Mouse (Mus musculus) heart, postnatal 4 days (tissue): Measurements from ENCODE around the gene Trim69. TPM values are rescaled to one million over a fixed set of nuclear protein-coding genes. Genes with fewer than 3 reads are reported as not detected.

Experiments
- DNase-seq: peaks from one replicate; pipeline ENCODE4 v3.0.0; 2021
- total RNA-seq, 2 experiments: library from RNA; stranded (reverse); gene quantifications; 2 replicates each; pipeline ENCODE4 v1.2.3; 2021

The Trim69 gene
- total RNA-seq, 2 experiments from 2014 or later = not detected

DNA sequence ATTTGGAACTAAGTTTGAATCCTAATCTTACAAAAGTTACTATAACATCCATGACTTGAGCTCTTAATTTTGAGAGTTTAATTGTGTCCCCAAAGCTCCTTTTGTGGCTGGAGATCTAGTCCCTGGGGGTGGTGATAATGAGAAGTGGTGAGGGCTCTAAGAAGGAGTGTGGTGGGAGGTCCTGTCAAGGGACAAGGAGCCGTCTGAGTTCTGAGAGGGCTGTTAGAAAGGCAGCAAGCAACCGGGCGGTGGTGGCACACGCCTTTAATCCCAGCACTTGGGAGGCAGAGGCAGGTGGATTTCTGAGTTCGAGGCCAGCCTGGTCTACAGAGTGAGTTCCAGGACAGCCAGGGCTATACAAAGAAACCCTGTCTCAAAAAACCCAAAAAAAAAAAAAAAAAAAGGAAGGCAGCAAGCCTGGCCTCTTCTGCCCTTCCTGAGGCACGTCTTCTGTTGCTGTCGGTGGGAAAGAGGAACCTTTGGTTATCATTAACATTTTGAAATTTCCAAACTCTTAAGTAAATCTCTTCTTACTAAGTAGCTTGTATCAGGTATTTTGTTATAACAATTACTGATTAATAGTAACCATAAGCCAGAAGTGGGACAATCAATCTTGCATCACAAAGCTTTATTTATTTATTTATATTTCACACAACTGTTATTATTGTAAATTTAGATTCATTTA is 6.7 kb upstream of the Trim69 start:
- no peak for DNase-seq

DNA sequence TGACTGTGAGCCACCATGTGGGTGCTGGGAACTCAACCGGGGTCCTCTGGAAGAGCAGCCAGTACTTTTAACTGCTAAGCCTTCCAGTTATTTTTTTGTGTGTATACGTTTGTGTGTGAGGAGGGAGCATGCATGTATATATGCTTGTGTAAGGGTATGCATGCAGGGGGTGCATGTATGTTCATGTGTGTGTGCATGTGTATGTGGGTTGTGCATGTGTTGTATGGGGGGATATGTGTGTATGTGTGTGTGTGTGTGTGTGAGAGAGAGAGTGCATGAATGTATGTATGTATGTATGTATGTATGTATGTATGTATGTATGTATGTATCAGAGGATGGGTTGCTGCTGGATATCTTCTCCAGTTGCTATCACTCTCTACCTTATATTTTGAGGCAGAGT is 6.0 kb upstream of the Trim69 start:
- no peak for DNase-seq

DNA sequence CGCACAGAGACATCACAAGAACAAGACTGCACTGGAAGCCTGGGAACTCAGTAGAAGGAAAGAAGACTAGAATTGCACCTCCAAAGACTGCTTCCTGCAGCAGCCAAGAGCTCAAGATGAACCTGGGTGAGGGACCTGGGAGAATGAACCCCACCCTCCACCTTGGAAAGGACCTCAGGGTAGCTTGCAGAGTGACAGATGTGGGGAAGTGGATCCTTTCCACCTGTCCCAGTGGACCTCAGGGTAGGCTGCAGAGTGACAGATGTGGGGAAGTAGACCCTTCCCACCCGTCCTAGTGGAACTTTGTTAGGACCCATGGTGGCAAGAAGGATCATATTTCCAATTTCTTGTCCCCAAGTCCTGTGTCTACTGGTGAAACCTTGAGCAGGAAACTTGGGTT is 5.2 kb upstream of the Trim69 start:
- no peak for DNase-seq

DNA sequence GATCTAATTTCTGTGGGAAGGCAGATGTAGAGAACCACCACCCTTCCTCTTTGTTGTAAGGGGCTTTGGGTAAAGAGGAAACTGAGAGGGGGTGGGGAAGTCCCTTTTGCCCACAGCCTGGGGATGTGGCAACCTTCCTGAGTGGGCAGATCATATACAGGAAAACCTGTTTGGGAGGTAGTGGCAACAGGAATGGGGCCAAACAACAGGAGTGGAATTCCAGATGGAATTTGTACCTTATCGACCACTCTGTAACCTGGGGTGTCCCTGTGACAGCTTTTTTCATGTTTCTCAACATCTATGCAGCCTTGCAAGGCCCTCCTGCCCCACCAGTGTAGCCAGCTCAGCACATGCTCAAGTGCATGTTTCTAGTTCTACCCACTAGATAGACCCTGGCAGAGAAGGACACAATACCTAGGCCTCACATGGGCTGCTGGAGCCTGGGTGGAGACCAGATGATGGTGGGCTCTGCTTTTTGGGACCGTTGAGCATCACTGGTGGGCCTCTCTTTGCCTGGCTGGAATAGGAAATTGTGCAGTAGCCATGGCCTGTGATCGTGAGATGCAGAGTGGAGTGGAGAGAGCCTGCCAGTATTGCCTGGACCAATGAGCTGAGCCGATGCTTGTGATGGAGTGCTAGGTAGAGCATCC is 4.3 kb upstream of the Trim69 start:
- no peak for DNase-seq

DNA sequence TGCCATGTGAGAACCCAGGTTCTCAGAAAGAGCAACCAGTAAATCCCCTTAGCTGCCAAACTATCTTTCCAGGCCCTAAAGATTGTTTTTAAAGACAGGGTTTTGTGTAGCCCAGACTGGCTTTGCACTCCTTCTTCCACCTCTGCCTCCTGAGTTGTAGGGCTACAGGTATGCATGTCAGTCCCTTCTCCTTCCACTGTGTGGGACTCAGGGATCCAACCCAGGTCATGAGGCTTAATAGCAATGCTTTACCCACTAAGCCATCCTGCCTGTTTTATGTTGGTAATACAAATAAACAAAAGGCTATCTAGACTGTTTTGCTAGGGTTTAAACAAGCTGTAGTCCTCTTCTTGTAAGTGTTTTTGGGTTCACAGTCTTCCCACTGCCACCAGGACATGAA is 2.9 kb upstream of the Trim69 start:
- DNase-seq = no peak

DNA sequence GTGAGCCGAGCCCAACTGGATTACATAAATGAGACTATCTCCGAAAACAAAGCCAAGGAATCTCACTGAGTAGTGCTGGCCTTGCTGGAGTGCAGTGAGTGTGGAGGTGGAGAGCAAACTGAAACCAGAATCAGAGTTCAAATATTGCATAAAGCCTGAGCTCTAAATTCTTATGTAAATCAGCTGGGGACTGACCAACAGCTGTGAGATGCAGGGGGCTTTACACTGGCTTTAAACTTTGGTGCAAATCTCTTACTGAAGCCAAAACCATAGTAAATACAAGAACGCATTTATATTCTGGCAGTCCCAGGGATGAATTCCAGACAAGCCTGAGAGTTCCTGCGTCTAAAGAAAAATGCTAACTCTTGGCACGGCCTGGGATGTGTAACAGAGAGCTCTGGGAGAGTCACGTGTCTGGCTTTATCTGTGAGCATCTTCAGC is 2.1 kb upstream of the Trim69 start:
- DNase-seq = no peak

DNA sequence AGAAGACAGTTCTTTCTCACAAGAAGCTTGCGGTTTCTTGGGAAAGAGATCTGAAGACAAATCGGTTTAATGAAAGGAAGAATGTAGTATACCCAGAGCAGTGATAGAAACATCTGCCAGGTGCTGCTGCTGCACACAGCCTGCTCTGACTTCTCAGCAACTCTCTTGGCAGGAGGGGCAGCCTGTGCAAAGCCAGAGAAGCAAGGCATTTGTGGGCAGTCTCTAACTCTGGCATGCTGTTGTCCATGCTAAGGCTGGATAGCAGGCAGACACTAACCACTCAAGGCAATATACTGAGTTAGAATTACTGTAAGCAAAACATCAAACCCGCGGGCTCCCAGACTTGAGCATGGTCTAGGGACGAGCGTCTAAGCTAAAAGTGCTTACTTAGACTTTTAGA is 833 bp upstream of the Trim69 start:
- no peak for DNase-seq

DNA sequence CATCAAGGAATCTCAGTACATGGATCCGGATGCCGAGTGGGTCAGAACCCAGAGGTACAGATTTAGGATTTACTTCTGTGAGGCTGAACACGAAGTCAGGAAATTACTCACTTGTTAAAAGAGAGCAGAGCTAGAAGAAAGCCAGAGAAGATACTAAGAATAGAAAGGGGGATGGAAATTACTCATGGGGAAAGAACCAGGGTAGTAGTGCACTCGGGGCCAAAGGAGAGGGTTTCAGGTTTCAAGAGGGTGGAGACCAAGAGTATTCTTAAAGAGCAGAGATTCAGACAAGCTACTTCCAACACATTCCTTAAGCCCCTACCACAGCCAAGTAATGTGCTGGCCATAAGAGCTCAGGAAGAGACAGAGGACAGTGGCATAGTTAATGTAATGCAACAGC is 1.0 kb downstream of the Trim69 start:
- no peak for DNase-seq

DNA sequence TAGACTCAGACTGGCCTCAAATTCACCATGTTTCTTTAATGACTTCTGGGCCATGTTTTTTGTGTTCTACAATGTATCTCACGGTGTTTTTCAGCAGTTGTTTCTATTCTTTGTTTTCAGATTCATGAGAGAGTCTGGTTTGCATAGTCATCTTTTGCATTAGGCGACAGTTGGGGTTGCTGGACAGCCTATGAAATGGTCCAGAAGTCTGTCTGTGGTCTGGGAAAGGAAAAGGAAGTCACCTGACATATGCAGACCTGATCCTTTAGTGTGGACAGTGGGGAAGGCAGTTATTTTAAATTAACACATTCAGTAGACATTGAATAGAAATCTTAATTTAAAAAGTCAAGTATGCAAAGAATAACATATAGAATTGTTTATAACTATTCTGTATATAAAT is 2.0 kb downstream of the Trim69 start:
- no peak for DNase-seq

DNA sequence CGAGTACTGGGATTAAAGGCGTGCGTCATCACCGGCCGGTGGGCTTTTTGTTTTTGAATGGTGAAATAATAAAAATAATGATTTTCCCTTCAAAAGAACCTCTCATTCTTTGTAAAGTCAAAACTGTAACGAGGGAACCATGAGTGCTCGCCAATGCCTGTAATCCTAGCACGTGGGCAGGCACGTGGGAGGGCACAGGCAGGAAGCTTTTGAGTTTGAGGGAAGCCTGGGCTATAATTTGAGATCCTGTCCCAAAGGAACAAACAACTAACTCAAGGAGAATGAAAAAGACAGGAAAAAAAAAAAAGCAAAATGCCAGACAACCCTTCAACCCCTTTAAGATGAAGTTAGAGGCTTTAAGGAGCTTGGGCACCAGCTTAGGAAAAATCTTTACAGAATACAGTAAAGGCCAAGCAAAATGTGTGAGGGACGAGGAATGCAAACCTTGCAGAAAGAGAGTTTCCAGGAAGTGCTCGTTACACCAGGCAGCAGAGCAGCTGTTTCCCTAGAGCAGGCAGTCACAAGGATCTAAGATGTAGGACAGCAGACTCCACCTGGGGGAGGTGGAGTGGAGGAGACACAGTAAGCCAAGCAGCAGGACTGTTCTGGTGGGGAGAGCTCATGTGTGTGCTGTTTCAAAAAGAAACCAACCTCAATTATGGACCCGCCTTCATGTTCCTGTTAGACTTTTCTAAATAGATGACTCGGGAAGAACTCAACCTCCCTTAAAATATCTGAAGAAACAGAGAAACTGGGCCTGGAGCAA is 3.1 kb downstream of the Trim69 start:
- DNase-seq = no peak

DNA sequence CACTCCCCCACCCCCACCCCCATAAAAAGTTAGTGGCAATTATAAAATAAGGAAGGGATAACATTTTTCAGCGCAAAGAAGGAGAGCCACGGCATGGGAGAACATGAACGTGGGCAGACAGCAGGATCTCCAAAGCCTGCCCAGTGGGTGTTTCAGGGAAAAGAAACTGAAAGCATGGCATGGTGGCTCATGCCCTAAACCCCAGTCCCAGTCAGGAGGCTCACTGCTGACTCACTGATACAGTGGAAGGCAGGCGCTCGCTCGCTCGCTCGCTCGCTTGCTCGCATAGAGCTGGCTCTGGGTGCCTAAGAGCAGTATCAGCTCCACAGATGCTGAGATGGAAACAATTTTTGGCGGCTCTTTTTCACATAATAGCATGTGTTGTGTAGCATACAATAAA is 3.8 kb downstream of the Trim69 start:
- DNase-seq = no peak

DNA sequence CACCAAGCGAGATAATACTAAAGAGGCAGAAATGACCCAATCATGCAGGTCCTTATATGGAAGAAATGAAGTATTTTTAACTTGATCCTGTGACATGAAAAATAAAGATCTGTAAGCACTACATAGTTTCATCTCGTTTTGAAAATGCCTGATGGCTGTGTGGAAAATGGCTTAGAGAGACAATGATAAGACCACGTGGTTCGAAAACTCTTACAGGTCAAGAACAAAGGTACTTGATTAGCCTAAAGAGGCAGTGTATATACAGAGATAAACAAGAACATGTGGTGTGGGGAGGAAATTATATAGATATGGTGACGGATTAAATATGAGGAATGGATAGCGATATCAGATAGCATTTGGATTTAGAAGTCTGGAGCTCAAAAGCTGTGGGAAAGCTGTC is 10.8 kb downstream of the Trim69 start:
- no peak for DNase-seq

DNA sequence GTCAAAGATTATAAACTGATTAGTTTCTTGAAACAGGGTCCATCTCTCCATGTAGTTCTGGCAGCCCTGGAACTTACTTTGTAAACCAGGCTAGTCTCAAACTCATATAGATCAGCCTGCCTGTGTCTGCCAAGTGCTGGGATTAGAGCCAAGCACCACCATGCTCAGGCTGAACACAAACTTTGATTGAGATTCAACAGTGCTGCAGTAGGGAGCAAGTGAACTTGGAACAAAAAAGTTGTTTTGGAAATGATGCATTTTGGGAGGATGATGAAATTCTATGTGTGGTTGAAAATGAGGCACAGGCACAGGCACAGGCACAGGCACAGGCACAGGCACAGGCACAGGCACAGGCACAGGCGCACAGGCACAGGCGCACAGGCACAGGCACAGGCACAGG is 11.7 kb downstream of the Trim69 start:
- no peak for DNase-seq

DNA sequence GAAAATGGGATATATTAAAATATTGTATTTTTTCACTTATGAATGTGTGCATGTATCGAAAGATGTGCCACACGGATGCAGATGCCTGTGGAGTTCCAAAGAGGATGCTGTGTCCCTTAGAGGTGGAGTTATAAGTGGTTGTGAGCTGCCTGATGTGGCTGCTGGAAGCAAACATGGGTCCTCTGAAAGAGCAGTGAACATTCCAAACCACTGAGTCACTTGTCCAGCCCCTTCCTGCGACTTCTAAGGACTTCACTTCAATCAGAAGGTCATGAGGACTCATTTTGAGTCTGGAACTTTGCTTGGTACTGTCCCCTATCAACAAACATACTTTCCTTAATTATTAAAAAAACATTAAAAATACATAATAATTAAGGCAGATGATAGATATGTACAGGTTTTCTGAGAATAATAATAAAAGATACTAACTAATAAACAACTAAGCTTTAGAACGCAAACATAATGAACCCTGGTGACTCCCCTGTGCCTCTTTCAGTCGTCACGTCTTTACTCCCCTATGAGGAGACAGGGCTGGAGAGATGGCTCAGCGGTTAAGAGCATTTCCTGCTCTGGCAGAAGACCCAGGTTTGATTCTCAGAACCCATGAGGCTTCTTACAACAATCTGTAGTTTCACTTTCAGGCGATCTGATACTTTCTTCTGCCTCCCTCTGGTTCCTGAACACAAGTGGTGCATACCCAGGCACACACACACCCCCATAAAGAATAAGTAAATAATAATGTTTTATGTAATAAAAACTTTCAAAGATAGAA is 19.7 kb downstream of the Trim69 start:
- no peak for DNase-seq

DNA sequence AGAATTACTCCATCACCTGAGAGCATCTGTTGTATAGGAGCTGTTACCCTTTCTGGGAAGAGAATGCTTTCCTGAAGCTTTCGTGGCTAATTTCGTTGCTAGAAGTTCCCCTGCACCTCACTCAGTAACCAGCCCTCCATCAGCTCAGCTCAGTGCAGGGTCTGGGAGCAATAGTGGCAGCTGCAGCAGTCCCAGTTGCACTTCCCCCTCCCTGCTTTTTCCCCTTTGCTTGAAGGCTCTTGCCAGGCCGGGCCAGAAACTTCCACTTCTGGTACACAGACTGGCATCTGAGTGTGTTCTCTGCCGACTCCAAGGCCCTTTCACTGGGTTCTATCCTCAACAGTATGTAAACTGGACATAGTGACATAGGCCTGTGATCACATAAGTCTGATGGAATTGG is 24.6 kb downstream of the Trim69 start:
- DNase-seq = no peak

DNA sequence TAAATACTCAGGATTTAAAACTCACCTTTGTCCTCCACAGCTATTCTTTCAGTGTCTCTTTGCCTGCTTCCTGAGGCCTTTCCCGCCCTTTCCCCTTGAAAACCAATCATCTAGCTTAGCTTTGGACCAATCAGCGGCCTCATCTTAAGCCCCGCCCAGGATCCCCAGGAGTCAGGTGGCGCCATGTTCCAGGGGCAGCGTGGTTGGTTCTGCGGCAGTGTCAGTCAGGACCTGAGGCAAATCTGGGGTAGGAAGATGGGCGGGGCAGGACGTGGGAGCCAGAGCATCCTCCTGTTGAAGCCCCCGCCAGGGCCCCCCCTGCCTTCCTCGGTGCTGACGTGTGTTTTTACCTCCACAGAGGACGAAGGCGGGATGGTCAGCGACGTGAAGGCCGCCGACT is 25.6 kb downstream of the Trim69 start, which contains the start of the genes Patl2 and Terb2:
TSS of gene Patl2 (minus strand) at position 84 of the 400 bp plus-strand sequence.
TSS of gene Terb2 (plus strand) at position 167 of the 400 bp plus-strand sequence.
- DNase-seq = no peak

DNA sequence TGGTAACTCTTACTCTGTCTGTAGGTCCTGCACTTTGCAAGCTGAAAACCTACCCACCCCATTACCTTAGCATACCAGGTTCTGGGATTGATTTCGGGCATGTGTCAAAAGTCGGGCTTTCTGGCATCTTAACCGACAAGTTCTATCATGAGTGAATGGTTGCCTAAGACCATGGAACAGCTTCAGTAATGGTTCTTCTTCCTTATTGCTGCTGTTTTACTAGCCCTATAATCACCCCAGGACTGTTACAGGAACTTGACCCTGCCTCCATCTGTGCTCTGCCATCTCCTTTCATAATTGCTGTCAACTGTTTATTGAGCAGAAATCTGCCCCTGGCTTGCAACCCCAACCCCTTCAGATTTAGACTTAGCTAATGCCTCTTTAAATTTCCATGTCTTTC is 26.3 kb downstream of the Trim69 start:
- DNase-seq = no peak

DNA sequence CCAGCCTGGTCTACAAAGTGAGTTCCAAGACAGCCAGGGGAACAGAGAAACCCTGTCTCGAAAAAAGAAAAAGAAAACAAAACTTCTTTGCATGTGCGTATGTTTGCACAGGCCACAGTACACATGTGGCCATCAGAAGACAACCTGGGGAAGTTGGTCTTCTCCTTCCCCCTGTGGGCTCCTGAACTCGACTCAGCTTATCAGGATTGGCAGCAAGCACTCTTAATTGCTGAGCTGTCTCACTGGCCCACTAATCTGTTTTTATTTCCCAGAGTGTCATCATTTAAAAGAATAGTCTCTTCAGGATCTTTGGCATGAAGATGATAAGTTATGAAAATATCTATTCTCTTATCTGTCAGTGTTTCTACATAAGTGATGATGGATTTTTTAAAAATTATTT is 31.3 kb downstream of the Trim69 start:
- no peak for DNase-seq

DNA sequence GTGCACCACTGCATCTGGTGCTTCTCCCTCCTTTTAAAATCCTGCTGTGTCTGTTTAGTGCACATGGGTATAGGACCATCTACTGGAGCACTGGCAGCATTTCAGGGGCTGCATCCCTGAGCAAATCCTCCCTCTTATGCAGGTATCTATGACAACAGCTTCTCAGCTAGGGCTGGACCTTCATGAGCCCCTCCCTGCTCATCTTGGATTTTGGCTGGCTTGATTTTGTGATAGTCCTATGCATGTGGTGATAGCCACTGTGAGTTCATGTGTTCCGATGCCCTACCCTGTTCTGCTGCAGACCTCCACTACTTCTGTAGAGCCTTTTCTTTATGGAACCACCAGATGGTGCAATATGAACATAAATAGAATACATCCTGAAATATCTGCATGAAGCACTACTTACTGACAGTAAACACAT is 34.0 kb downstream of the Trim69 start:
- DNase-seq = no peak

DNA sequence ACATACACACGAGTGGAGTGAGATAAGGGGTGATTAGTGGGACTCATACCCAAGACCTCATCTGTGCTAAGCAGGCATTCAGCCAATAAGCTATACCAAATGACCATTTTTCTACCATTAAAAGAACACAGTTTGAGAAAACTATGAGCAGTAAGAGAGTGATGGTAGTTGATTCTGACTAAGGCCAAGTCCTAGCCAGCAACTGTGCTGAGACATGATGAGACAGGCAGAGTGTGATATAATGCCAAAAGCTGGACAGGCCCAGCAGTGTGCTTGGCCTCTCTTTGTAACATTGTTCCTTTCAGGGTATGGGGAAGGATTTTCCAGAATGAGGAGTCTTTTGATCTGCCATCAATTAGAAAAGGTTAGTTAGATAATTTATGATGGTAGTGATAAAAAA is 41.0 kb downstream of the Trim69 start:
- no peak for DNase-seq

DNA sequence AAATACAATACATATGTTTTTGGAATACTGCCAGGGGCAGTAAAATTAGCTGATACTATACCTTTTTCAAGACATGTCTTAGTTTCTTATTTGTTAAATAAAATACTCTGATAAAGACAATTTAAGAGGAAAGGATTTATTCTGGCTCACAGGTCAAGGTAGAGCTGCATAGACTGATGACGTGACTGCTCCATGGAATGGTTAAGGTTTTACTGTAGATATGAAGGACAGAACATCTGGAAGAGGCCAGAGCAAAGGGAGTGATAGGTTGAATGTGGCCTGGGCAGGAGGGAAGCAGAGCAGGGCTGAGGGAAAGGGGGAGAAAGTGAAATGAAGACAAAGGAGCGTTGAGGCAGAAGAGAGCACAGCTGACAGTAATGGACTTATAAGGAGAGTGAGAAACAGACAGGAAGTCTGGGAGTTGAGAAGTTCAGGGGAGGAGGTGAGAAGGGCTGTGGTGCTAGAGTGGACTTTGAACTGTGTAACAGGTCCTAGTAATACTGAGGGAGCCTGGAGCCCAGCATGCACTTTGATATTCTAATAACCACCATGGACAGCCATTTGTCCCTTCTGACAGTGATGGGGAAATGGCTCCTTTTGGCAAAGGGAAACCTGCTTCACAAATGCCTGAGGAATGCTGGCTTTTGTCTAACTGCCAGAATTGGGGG is 46.1 kb downstream of the Trim69 start:
- no peak for DNase-seq

DNA sequence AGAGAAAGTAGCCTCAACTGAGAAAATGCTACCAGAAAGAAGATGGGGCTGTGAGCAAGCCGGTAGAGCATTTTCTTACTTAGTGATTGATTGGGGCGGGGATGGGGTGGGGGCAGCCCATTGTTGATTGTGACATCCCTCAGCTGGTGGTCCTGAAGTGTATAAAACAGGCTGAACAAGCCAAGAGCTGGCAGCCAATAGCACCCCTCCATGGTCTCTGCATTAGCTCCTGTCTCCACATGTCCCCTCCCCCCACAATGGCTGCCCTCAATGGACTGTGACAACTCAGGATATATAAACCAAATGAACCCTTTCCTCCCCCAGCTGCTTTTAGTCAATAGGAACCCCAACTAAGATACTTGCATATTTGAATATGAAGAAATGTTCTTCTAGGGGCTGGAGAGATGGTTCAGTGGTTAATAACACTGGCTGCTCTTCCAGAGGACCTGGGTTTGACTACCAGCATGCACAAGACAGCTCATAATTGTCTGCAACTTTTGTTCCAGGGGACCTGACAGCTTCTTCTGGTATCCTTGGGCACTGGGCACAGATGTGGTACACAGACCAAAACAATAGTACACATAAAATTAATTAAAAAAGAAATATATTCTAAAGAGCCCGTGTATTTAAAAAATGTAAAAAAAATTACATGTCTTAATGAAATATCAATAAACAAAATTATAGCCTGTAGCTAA is 50.2 kb downstream of the Trim69 start:
- no peak for DNase-seq
